Mouse (Mus musculus) liver (tissue): Measurements from ENCODE around the gene Hdac11.

ENCODE experiments used
- DNase-seq: peaks from one replicate; pipeline ENCODE4 v3.0.0-alpha.2; 2020; ENCODE audit warnings: mixed read lengths

Hdac11 gene

DNA sequence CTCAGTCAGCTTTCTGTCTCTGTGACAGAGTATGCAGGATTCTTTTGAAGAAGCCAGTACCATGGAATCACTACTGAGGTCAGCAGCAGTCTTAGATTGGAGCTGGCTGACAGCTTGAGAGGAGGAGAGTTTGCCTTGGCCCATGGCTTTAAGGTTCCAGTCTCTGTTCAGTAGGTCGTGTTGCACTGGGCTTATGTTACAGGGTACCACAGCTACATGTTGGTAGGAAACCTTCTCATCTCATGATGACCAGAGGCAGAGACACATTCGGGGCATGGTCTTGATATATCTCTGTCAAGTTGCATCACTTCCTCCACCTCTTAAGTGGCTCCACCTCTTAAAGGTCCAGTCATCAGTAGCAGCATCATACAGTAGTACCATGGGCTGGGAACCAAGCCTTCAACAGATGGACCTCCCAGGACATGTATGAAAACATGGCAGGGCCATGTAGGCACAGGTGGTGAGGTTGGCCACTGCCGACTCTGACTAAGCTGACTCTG, 15.0 kb downstream of the Hdac11 start:
- no peak for DNase-seq

DNA sequence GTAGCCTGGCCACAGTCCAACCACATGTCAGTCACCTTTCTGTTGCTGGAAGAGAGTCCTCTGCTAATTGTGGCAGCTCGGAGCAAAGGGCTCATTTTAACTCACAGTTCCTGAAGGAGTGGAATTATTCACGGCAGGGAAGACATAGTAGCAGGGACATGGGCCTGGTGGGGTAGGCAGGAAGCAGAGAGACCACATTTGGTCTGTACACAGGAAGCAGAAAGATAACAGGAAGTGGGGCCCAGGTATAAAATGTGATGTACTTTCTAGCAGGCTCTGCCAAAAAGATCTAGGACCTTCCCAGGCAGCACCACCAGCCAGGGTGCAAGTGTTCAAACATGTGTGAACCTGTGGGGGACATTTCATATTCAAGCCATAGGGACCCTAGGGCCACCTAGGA, 15.9 kb downstream of the Hdac11 start:
- DNase-seq: no peak

DNA sequence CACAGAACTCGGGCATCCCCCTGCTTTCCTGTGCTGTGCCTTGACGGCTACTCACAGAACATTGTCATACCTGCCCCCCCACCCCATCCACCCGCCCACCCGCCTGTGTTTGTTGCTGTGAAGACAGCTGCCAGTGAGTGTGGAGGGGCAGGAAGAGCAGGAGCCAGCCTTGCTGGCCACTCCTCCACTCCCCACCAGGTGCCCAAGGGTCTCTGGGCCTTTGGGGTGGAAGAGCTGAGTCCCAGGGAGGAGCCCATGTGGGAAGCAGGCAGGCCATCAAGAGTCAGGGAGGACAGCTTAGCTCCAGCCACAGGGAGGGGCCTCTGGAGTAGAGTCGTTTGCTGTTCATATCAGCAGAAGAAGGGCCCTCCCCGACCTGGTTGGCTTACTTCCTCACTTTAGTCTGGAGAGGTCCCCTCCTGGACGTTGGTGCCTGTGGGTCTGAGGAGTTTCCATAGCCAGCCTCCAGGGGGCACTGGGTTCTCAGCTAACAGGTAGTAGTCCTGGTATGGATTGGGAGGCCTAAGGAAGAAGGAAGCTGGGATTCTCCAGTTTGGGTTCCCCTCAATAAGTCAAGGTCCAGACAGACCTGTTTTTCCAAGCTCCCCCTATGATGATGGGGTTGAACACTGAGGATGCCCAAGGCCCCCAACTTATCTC, 16.9 kb downstream of the Hdac11 start:
- peak; percentile 66 for DNase-seq

DNA sequence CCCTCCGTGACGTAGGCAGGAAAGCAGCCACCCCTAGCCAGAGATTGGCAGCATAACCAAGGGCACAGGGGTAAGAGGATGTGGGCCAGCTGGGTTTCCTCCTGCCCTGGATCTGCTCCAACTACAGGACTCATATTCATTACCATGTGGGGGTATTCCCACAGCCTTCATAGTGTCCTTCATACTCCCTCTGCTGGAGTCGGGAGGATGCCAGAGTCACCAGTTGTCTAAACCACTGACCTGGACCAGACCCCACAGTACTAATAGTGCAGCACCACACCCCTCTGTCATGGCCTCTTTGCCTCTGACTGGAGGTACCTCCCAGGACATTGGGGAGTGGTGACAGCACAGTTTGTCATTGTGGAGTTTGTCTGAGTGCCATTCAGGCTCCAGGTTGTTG, 17.7 kb downstream of the Hdac11 start:
- no peak for DNase-seq

DNA sequence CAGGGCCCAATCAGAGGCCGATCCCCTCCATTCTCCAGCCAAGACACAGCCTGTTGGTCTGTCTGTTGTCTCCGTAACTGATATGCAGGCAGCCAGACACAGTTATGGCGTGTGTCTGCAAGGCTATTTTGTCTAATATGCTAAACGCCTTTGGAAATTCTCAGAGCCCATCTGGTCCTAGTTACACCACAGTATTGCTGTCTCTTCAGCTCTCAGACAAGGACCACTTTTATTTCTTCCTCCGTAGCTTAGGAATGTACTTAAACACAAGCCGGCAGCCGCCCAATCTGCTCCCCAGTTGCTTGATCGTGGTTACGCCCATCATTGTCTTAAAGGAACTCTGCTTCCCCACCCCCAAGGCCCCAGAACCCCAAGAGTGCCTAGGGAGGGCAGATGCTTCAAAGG, 24.3 kb downstream of the Hdac11 start:
- no peak for DNase-seq

DNA sequence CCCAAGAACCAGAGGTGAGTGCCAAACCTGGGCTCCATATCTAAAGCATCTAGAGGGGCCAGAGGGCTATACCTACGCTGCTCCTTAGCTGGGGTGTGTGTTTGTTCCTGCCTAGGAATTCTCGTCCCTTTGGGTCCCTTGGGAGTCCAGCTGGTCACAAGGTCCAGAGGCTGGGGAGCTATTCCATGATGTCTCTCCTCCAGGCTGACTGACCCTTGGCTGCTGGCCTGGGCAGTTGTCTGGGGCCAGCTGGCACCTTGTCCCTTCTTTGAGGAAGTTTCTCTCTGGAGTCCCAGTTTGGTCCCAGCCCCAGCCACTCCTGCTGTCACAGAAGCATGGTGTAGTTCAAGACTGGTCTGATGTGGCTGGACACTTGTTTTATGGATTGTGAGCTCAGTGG, 24.9 kb downstream of the Hdac11 start:
- DNase-seq: no peak

DNA sequence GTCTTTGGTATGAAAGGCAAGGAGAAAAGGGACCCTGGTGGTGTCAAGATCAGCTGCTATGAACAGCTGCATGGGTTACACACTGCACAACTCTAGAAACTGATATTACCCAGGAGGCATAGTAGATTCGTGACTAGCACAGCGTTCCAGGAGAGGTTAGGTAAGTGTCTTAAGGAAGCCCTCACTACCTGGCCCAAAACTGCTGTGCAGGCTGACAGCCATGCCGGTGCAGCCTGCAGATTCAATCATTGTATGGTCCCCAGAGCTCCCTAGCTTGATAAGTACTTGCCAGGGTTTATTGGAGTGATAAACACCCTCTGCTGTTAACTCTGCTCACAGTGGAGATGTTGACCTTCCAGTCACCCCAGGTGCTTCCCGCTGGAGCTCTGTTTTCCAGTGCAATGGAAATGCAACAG, 25.6 kb downstream of the Hdac11 start:
- DNase-seq: no peak

DNA sequence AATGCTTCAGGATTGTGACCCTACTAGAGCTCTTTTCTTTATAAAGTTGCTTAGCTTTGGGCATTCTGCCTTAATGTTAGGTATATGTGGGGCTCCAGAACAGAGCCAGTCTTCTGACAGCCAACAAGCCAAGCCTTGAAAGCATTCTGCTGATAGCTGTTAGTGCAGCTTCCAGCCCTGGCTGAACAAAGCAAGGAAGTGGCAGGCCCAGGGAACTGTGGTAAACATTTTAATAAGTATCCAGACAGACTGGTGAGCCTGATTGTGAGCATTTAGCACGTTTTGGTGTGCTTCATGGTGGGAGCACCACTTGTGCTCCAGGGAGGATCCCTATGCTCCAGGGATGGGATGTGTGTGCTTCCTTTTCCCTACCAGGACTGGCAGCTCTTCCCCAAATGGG, 26.6 kb downstream of the Hdac11 start:
- DNase-seq: no peak

DNA sequence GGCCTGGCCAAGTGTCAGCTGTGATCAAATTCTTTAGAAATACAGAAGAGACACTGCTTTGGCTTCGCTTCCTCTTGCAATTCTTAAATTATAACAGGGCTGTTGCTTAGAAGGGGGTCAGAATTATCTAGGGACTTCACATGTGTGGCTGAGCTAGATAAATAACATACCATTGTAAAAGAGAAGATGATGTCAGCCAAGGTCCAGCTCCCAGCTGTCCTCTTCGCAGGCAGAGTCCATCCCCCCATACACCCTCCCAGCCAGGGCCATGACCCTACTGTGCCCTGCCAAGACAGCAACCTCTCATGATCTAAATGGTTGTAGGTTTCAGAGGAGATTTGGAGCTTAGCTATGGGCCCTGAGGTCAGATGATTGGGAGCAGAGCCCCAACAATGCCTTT, 27.5 kb downstream of the Hdac11 start:
- DNase-seq: no peak

DNA sequence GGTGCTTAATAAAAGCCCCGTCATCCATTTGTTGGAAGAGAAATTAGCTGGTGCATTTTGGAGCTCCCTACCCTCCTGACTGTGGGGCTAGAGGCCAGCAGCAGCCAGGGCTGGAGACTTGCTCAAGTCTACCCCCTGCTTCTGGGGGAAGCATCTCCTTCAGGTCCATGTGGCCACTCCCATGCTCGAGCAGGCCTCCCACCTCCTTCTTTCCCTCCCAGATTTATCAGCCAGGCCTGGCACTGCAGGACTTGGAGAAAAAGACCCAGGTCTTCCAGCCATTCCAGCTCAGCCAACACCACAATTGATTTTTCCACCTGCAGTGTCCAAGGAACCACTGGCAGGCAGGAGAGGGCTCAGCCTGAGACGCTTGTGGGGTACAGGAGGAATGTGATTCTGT, 28.3 kb downstream of the Hdac11 start:
- DNase-seq: no peak

DNA sequence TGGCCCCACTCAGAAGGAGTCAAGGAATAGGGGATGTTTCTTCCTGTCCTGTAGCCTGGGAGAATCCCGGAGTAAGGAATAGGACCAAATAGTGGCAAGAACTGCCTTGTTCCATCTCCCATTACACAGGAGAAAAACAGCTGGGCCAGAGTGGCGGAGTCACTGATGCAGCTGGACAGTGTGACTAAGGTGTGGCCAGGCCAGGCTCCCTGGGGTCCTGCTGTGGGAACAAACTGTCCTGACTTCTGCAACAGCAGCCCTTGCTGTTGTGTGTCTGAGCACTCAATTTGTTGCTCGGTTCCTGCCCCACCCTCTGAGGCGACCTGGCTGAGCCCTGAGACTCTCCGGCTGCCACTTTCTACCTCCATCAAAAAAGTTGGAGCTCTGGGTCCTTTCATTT, 29.0 kb downstream of the Hdac11 start:
- DNase-seq: no peak

DNA sequence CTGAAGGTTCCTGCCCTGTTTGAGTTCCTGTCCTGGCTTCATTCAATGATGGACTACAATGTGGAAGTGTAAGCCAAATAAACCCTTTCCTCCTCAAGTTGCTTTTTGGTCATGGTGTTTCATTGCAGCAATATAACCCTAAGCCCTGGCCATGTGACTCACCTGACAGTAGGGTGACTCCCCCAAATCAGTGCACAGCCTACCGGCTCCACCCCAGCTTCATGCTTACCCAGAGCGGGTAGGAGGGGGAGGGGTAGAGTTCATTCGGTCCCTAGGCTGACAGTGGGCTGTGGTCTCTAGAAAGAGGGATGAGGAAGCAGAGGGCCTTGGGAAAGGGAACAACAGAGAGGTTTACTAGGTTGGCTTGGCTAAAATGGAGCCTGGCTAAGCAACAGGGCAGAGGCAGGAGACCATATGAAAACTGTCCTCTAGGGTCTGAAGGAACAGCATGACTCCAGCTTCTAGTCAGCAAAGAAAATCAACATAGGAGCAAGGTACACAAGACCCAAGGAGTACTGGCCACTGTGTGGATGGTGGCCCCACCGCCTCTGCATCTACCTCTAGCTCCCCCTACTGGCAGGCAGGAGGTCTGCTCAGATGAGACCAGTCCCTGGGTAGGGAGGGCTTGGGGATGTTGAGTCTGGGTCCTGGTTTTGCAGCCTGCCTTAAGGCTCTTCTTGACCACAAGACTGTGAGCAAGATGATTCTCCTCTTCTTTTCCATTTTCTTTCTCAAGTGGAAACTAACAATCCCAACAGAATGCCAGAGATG, 29.9 kb downstream of the Hdac11 start:
- peak; percentile 58 for DNase-seq

DNA sequence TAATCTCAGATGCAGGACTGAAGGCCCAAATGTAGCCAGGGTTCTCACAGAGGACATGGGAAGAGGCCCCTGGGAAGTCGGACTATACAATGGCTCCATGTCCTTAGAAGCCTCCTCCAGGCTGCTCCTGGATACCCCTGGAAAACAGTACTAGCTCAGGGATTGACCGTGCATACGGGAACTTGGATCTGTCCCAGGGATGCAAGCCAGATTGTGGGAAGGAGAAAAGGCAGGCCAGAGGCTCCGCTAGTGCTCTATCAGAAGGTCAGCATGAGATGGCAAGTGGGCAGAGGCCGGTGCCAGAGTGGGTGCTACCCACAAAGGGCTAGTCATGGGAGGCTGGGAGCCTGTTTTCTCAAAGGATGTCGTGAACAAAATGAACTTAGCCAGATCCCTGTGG, 30.5 kb downstream of the Hdac11 start:
- DNase-seq: no peak

DNA sequence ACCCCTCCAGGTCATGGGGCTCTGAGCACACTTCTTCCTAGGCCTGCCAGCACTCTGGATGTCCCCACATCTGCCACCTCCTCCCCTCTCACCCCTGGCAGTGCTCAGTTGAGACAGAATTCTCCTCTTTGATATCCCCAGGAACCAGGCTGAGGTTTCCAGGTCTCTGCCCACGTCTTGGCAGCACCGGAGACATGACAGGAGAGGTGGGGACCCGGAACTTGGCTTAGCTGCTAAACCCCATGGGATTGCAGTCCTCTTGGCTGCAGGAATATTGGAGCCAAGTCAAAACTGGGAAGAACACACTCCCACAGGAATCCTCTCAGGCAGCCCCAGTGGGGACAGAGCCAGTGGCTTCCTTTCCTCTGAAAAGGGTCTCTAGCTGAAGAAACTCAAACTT, 31.4 kb downstream of the Hdac11 start:
- no peak for DNase-seq

DNA sequence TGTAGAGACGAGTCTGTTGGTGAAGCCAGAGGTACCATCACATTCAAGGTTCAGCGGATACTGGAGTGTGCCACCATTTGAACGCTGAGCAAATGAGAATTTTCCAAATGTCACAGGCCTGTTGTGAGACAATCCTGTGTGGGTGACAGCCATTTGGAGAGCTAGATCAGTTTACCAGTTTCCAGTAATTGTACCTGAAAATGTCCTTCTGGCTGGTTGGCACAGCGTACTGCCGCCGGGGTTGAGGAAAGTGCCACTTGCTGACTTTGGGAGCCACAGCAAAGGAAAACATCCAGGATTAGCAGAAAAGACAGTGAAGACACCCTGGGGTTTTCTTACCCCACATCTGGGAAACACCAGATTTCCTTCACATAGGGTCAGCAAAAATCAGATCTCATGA, 33.5 kb downstream of the Hdac11 start:
- DNase-seq: no peak

DNA sequence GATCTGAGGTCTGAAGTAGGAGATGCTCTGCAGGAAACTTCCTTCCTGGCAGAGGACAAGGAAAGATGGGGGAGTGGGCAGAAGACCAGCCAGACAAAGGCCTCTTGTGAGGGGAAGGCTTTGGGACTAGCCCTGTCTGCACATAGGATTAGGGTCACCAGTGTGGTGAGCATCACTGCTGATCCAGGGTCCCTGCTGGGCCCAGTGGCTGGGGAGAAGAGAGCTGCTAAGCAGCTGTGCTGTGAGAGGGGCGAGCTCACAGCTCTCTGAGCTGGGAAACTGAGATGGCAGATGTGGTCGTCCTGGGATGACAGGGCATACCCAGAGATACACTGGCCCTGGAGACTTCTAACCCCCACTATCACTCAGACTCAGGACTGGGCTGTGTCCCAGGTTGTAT, 35.0 kb downstream of the Hdac11 start:
- DNase-seq: no peak

DNA sequence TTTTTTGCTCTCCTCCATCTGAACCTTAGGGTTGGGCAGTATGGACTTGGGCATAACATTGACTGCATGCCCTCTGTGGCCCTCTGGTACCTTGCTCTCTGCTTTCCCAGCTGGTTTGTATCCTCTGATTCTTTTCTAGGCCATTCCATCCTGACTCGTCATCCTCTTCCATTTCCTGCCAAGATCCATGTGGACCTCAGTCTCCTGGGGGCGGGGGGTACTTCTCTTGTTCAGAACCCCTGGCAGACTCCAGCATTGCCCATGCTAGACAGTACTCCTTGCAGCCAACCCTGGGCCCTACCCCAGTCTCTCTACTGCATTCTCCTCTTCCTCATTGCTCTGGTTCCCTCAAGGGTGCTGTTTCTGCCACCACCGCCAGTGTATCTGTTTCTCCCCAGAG, 36.0 kb downstream of the Hdac11 start:
- no peak for DNase-seq

DNA sequence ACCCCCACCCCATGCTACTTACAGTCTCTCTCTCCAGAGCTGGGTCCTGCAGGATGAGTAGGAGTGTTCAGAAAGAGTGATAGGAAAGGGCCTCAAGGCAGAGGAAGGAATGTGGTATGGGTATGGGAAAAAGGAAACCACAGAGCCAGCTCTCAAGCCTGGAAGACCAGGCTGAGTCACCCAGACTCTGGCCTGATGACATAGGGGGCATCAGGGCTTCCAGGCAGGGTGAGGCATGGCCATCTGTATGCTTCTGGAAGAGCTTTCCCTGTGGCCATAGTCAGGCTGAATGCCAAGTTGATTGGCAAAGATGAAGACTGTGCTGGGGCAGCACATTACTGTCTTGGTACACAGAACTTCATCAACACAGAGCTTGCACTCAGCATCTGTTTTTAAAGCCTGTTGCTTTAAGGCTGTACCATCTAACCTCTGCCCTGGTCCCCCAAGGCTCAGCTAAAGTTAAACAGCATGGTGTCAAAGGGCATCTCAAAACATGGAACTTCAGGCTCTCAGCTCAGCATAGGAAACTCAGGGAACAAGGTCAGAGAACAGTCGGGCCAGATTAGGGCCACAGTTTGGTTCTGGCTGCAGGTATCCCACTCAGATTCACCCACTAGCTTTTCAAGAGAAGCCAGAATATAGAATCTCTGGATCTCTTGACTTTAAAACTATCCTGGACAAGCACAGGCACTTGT, 36.5 kb downstream of the Hdac11 start:
- no peak for DNase-seq

DNA sequence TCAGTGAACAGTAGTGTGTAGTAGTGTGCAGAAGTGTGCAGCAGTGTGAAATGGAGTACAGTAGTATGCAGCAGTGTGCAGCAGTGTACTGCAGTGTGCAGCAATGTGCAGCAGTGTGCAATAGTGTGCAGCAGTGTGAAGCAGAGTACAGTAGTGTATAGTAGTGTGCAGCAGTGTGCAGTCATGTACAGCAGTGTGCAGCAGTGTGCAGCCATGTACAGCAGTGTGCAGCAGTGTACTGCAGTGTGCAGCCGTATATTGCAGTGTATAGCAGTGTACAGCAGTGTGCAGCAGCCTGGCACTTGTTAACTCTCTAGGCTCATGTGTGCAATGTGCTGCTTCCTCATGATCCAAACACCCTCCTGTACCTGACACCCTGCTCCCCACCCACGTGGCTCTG, 42.0 kb downstream of the Hdac11 start:
- DNase-seq: no peak

DNA sequence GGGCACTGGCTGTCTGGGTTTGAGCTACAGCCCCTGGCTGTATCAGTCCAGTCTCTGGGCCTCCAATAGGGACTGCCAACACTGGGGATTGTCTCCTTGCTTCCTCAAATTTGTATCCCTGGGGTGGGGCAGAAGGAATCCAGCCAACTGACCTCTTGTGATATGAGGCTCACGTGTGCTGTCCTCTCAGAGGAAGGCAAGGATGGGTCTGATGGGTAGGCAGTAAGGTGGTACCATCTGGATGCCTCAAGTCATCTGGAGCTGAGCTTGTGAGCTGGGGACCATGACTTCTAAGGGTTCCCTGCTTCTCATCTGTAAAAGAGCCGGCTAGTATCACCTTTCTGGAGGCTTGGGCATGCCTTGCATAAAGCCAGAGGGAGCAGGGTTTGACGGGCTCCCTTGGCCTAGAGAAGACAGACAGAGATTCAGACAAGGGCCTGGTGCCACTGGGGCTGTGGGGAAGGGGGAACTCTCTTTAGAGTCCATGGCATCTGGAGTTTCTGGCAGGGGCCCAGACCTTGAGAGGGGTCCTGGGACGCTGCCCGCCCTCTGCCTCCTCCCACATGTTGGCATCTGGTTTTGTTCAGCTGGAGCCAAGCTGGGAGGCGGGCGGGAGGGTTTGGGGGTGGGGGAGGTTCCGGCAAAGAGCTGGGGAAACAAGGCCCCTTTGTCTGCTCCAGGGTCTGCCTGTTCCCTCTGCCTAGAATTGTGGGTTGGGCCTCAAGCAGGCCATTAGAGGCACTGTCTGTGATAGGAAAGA, 44.1 kb downstream of the Hdac11 start:
- DNase-seq: peak; percentile 30

DNA sequence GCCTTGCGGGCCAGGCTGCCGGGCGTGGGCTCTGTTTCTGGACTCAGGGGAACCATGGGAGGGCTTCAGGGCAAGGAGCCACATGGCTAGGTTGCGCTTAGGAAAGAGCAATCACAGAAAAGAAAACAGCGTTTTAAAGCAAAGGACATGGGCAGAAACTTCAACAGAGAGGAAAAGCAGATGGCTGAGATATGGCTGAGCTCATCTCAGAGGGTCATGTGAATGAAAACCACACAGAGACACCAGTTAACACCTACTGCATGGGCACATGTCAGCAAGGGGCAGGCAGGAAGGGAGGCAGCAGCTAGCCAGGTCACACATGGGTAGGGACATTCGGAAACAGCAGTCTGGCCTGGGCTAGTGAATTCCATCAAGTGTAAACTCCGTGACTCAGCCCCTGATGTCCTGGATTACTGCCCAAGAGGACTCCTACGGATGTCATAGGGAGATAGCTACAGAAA, 45.4 kb downstream of the Hdac11 start:
- no peak for DNase-seq

DNA sequence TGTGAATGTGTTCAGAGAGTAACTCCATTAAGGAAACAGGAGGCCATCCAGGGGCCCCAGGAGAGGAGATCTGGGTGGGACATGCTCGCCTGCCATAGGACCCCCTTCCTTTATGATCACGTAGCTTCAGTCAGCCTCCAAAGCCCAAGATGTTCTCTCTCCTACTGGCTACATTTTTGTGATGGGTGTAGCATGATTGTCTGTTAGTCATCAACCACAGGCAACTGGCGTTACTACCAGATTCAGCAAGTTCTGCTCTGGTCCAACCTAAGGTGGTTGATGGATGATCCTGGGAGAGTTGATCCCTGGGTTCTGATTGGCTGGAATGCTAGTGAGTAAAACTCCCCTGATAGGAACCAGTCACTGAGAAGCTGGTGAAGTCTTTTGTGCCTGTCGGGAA, 46.1 kb downstream of the Hdac11 start:
- no peak for DNase-seq

DNA sequence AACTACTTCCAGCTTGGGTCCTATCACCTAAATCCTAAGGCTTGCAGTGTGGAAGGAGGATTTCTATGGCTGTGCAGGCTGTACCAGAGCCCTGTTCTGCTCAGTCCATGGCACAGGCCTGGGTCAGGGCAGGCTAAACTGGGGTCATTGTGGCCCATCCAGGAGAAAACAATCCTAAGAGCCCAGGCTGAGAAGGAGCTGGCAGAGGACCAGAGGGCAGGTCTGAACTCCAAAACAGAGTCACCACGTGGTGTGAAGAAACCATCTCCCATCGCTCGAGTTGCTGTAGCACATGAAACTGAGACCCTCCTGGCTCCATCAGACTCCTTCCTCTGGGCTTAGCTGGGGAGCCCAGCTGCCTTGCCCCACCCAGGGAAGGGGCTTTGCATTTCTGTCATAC, 48.9 kb downstream of the Hdac11 start:
- DNase-seq: no peak
